Mouse (Mus musculus): ENCODE data around the gene Cacna1g.
A peak's percentile ranks its signal among the peaks of the same experiment; 100 is the strongest.
"Not testable (repeated sequence)": the region's sequence is repeated elsewhere in the genome, so short reads cannot be mapped to it uniquely, and the experiment has no call there.

Gene Cacna1g

GRCm38 (mm10) chr11:94404178-94404577 lies 69.8 kb downstream of the Cacna1g start:
- DNase-seq (ENCODE audit: low spot score in 2 of 2): no peak

GRCm38 (mm10) chr11:94403757-94404156 lies 70.2 kb downstream of the Cacna1g start:
- DNase-seq (ENCODE audit: low spot score in 2 of 2): no peak

- no peak for DNase-seq (ENCODE audit: low spot score in 2 of 2)
Observed at GRCm38 (mm10) chr11:94402731-94403130, 71.3 kb downstream of the Cacna1g start.

DNA sequence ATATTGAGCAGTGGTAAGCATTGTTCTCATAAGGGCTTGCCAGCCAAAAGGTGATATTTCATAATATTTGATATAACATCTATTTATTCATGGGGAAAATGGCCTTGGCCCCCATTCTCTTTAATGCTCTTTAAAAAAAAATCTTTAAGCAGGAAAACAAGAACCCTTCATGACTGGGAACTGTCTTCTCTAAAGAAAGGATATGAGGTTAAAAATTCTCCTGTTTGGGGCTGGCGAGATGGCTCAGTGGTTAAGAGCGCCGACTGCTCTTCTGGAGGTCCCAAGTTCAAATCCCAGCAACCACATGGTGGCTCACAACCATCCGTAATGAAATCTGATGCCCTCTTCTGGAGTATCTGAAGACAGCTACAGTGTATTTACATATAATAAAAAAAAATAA lies 72.0 kb downstream of the Cacna1g start:
- not testable (repeated sequence) for DNase-seq (ENCODE audit: low spot score in 2 of 2)

GRCm38 (mm10) chr11:94400996-94401395 lies 73.0 kb downstream of the Cacna1g start:
- no peak for DNase-seq (ENCODE audit: low spot score in 2 of 2)

DNA sequence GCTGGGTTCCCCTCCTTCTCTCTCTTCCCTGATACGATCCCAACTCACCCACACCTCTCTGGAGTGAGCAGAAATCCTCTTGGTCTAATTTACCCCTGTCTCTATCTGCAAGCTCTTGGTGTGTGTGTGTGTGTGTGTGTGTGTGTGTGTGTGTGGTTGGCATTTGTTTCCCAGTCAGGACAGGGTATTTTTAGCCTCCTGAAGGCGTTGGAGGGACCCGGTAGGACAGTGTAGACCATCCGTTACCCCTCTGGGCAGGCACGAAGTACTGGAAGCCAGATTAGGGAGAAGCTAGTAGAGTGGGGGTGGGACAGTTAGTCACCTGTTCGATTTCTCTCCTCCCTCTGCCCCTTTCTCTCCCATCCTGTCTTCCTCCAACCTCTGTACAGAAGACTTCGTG lies 79.9 kb downstream of the Cacna1g start:
- no peak for DNase-seq (ENCODE audit: low spot score in 2 of 2)

GRCm38 (mm10) chr11:94393490-94393889 lies 80.5 kb downstream of the Cacna1g start:
- DNase-seq (ENCODE audit: low spot score in 2 of 2): not testable (repeated sequence)

- DNase-seq (ENCODE audit: low spot score in 2 of 2): no peak
Observed at GRCm38 (mm10) chr11:94392672-94393109, 81.3 kb downstream of the Cacna1g start, which contains the start of gene Abcc3. TSS of gene Abcc3 (minus strand) at chr11:94392997.

DNA sequence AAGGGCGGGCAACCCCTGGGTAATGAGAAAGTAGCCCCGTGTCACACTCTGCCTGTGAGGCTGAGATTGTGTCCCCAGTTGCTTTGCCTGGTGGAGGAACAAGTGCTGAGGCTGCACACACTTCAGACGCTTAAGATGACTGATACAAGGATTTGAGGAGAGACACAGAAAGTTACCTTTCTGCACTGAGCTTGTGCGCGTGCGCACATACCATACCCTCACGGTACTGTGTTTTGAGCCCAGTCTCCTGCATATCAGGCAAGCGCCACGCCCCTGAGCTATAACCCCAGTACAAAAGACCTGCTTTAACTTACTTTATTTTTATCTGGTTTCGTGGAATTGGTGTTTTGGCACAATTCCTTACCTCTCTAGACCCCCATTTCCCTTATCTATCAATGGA lies 82.3 kb downstream of the Cacna1g start:
- no peak for DNase-seq (ENCODE audit: low spot score in 2 of 2)

- DNase-seq (ENCODE audit: low spot score in 2 of 2): no peak
Observed at GRCm38 (mm10) chr11:94390825-94391224, 83.2 kb downstream of the Cacna1g start.

GRCm38 (mm10) chr11:94389724-94390396 lies 84.1 kb downstream of the Cacna1g start:
- no peak for DNase-seq (ENCODE audit: low spot score in 2 of 2)

GRCm38 (mm10) chr11:94389021-94389420 lies 85.0 kb downstream of the Cacna1g start:
- no peak for DNase-seq (ENCODE audit: low spot score in 2 of 2)

DNA sequence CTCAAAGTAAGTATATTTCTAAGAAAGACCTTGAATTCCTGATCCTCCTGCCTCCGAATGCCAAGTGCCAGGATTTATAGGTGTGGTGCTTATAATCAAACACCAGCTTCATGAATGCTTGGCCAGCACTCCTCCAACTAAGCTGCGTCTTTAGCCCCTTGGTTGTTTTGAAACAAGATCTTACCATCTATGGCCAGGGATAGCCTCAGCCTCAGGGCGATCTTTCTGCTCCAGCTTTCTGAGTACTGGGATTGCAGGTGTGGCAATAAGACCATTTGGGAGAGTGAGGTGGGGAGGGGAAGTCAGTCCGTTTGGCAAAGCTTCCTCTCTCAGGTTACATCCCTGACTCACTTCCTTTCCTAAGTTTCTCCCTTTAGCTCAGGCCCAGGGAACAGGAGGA lies 86.2 kb downstream of the Cacna1g start:
- no peak for DNase-seq (ENCODE audit: low spot score in 2 of 2)

GRCm38 (mm10) chr11:94385977-94386771 lies 87.8 kb downstream of the Cacna1g start:
- peak; percentile 30 to 47 for DNase-seq (ENCODE audit: low spot score in 2 of 2)

- DNase-seq (ENCODE audit: low spot score in 2 of 2): no peak
Observed at GRCm38 (mm10) chr11:94379736-94380135, 94.3 kb downstream of the Cacna1g start.

- DNase-seq (ENCODE audit: low spot score in 2 of 2): no peak
Observed at GRCm38 (mm10) chr11:94379061-94379460, 94.9 kb downstream of the Cacna1g start.

DNA sequence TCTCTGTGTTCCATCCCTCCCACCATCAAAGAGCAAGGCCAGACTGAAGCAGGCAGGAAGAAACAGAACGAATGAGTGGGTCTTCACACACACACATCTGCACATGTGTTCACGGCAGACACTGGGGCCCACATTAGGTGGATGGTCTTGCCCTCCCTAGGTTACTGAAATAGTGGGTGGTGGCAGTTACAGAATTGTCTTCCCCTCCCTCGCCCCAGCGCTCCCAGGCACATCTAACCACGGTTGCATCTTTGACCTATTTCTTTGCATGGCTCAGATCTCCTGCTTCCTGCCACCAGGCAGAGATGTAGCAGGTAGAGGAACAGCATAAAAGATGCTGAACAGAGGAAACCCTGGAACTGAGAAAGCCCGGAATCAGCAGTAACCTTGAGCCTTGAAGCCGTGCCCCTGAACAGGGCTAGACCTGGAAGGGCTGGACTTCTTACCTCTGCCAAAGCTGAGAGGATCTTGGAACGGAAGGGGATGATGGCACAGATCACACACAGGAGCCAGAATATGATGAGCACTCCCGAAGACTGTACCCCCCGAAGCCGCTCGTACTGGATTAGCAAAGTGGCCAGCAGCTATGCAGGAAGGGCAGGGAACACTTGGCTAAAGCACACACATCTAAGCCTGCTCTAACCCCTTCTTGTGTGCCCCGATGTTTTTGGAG lies 99.6 kb downstream of the Cacna1g start:
- no peak for DNase-seq (ENCODE audit: low spot score in 2 of 2)

DNA sequence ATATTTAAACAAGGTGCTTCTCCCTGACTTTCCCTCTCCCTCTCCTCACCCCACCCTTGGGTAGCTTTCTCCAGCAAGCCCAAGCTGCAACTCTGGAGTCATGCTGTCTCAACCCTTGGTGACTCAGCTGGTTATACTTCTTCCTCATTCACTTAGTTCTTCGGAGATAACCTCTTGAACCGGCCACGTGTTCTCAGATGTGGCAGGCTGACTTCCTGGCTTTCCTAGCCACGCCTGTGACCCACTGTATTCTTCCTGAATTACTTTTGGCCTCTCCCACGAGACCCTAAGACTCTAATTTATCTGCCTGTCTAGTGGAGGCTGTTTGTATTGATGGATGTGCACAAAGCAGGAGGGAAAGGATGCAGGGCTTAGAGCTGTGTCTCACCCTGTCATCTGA lies 103.2 kb downstream of the Cacna1g start:
- no peak for DNase-seq (ENCODE audit: low spot score in 2 of 2)

DNA sequence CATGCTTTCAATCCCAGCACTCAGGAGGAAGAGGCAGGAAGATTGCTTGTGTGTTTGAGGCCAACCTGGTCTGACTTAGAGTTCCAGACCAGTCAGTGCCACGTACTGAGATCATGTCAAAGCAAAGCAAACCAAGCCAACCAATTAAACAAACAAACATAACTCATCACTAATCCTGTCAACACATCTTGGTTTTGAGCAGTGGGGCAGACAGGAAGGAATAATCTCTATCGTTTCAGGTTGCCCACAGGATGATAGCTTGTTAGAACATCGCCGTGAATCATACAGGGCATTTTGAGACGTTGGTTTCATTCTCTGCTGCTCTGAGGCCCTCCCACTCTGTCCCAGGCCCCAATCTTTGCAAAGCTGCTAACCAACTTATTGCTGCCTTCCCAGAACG lies 104.0 kb downstream of the Cacna1g start:
- DNase-seq (ENCODE audit: low spot score in 2 of 2): no peak

- no peak for DNase-seq (ENCODE audit: low spot score in 2 of 2)
Observed at GRCm38 (mm10) chr11:94365340-94365739, 108.7 kb downstream of the Cacna1g start.

DNA sequence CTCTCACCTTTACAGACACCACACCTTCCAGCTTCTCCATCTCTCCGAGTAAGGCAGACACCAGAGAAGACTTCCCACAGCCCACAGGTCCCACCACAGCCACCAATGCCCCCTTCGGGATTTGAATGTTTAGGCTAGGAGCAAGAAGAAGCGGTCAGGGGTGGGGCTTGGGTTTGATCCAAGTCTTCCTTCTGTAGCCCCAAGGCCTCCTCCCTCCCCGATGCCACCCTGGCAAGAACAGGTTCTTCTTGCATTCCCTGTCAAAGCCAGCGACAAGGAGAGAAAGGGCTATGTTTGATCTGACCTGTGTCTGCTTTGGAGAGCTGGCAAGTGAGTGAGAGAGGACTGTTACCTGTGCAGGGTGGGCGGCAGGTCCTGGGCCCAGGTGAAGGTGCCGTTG lies 110.3 kb downstream of the Cacna1g start:
- no peak for DNase-seq (ENCODE audit: low spot score in 2 of 2)

DNA sequence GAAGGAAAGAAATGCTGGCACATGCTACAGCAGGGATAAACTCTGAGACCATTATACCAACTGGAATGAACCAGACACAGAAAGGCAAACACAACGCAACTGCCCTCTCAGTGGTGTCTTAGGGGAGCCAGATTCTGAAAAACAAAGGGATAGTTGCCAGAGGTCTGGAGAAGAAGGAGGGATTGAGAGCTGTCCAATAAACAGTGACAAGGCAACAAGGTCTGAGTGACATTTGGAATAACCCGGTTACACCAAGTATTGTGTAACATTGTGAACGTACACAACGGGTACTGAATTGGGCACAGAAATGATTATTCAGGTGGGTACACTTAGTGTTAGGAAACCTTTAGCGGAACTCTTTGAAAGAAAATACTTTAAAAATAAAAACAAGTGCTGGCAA lies 111.9 kb downstream of the Cacna1g start:
- DNase-seq (ENCODE audit: low spot score in 2 of 2): no peak

Data from frontal cortex, postnatal 10 days (tissue).